ENCODE assay signal across 16 mouse cellular contexts in genomic region chr5:43554871-43555270, GRCm38 (mm10). TPM values are rescaled to one million over a fixed set of nuclear protein-coding genes. Genes with fewer than 3 reads are reported as not detected.
DNase-seq lines count a peak whose midpoint lies in the region; ATAC-seq and TF ChIP-seq lines count a peak whose summit lies in the region.
"Had no signal": no experiment of that assay in that cellular context is flagged by ENCODE, and none has a peak within 500 bp of the region (broad histone marks: within the 10 kb centered on the region; RNA-seq: fewer than 3 reads in every experiment).

No protein-coding gene starts in this region.

- no peak for ATAC-seq in forebrain, embryonic 14.5 days
- no peak for ATAC-seq in forebrain, embryonic 13.5 days
- ATAC-seq in midbrain, postnatal 0 days (ENCODE audit: low FRiP score), result no peak
- peak; percentile 25; the same call in 1 of the 2 replicates for ATAC-seq in kidney, embryonic 16.5 days (ENCODE audit: low FRiP score, low TSS enrichment)

- H3K36me3 ChIP-seq in forebrain, embryonic 14.5 days (ENCODE audit: control insufficient read depth, insufficient read depth, low read length), result no peaks in the 10 kb centered on the region
- H3K36me3 ChIP-seq in forebrain, embryonic 13.5 days (ENCODE audit: poor library complexity, severe bottlenecking), result no peaks in the 10 kb centered on the region
- H3K36me3 ChIP-seq in midbrain, postnatal 0 days (ENCODE audit: insufficient read depth, low read length), result no peaks in the 10 kb centered on the region
- no peaks in the 10 kb centered on the region for H3K36me3 ChIP-seq in midbrain, embryonic 10.5 days
- no peaks in the 10 kb centered on the region for H3K36me3 ChIP-seq in kidney, embryonic 16.5 days (ENCODE audit: insufficient read depth, low read length)
- H3K36me3 ChIP-seq: forebrain, embryonic 12.5 days; limb, embryonic 13.5 days; neural tube, embryonic 13.5 days had no signal

- peak; percentile 13 for DNase-seq in forebrain, embryonic 14.5 days (ENCODE audit: low spot score)
- peak; percentile 20 for DNase-seq in midbrain, postnatal 0 days (ENCODE audit: low spot score)
- no peak for DNase-seq in midbrain, embryonic 10.5 days (ENCODE audit: low spot score)
- DNase-seq in skeletal muscle tissue, adult 2 months (ENCODE audit: low read depth, low spot score), result peak; percentile 9
- DNase-seq in urinary bladder, postnatal 14 days (ENCODE audit: low spot score), result no peak
- DNase-seq in left cerebral cortex, adult 9 months (ENCODE audit: low spot score in 2 of 2), result no peak
- DNase-seq: cerebellum, postnatal 25 days; layer of hippocampus, adult 9-11 months; thymus, postnatal 14 days had no signal

- TF ChIP-seq CTCF in midbrain, postnatal 0 days (IDR thresholded peaks at IDR 0.05), result no peak

- no peak overlapping the region for H3K27ac ChIP-seq in forebrain, embryonic 14.5 days (ENCODE audit: low read depth, low read length)
- no peak overlapping the region for H3K27ac ChIP-seq in forebrain, embryonic 13.5 days
- H3K27ac ChIP-seq in midbrain, postnatal 0 days (ENCODE audit: low read depth, low read length), result no peak overlapping the region
- H3K27ac ChIP-seq in midbrain, embryonic 10.5 days (replicated peaks), result no peak overlapping the region
- H3K27ac ChIP-seq in kidney, embryonic 16.5 days (ENCODE audit: low read length), result peak overlapping the region; percentile 63; the same call in 1 of the 2 replicates
- H3K27ac ChIP-seq: forebrain, embryonic 12.5 days; limb, embryonic 13.5 days; neural tube, embryonic 13.5 days had no signal

- no peak overlapping the region for H3K4me3 ChIP-seq in forebrain, embryonic 14.5 days (ENCODE audit: low read depth, low read length)
- no peak overlapping the region for H3K4me3 ChIP-seq in forebrain, embryonic 13.5 days
- no peak overlapping the region for H3K4me3 ChIP-seq in midbrain, postnatal 0 days (ENCODE audit: low read depth, low read length)
- no peak overlapping the region for H3K4me3 ChIP-seq in midbrain, embryonic 10.5 days
- no peak overlapping the region for H3K4me3 ChIP-seq in kidney, embryonic 16.5 days (ENCODE audit: low read length)
- H3K4me3 ChIP-seq: forebrain, embryonic 12.5 days; limb, embryonic 13.5 days; megakaryocyte, embryonic 14.5 days; neural tube, embryonic 13.5 days had no signal

- H3K4me2 ChIP-seq in forebrain, embryonic 14.5 days (ENCODE audit: low read length), result no peak overlapping the region
- H3K4me2 ChIP-seq in forebrain, embryonic 13.5 days, result no peak overlapping the region
- H3K4me2 ChIP-seq in midbrain, postnatal 0 days (ENCODE audit: low read depth, low read length, poor library complexity, severe bottlenecking), result no peak overlapping the region
- no peak overlapping the region for H3K4me2 ChIP-seq in kidney, embryonic 16.5 days (replicated peaks; ENCODE audit: low read depth, low read length)
- H3K4me2 ChIP-seq: forebrain, embryonic 12.5 days; limb, embryonic 13.5 days; neural tube, embryonic 13.5 days had no signal

- no peaks in the 10 kb centered on the region for H3K27me3 ChIP-seq in forebrain, embryonic 14.5 days (replicated peaks; ENCODE audit: control insufficient read depth, insufficient read depth, low read length)
- no peaks in the 10 kb centered on the region for H3K27me3 ChIP-seq in forebrain, embryonic 13.5 days
- H3K27me3 ChIP-seq in midbrain, postnatal 0 days (ENCODE audit: insufficient read depth, low read length), result no peaks in the 10 kb centered on the region
- no peaks in the 10 kb centered on the region for H3K27me3 ChIP-seq in midbrain, embryonic 10.5 days (ENCODE audit: low read depth, poor library complexity, severe bottlenecking)
- H3K27me3 ChIP-seq in kidney, embryonic 16.5 days (ENCODE audit: insufficient read depth, low read length), result no peaks in the 10 kb centered on the region
- H3K27me3 ChIP-seq: forebrain, embryonic 12.5 days; limb, embryonic 13.5 days; megakaryocyte, embryonic 14.5 days; neural tube, embryonic 13.5 days had no signal

- no peaks in the 10 kb centered on the region for H3K4me1 ChIP-seq in forebrain, embryonic 14.5 days (ENCODE audit: control insufficient read depth, insufficient read depth, low read length)
- no peaks in the 10 kb centered on the region for H3K4me1 ChIP-seq in forebrain, embryonic 13.5 days
- H3K4me1 ChIP-seq in midbrain, postnatal 0 days (ENCODE audit: insufficient read depth, low read length), result no peaks in the 10 kb centered on the region
- peaks cover 8% of the 10 kb centered on the region for H3K4me1 ChIP-seq in midbrain, embryonic 10.5 days
- H3K4me1 ChIP-seq in kidney, embryonic 16.5 days (ENCODE audit: insufficient read depth, low read length), result peaks cover 26% of the 10 kb centered on the region
- H3K4me1 ChIP-seq: forebrain, embryonic 12.5 days; megakaryocyte, embryonic 14.5 days had no signal

- 10% methylated on average over 2 of the region's 2 CpGs for WGBS in forebrain, embryonic 14.5 days
- WGBS in forebrain, embryonic 13.5 days, result 7% methylated on average over 2 of the region's 2 CpGs
- 29% methylated on average over 2 of the region's 2 CpGs for WGBS in midbrain, postnatal 0 days
- 49% methylated on average over 2 of the region's 2 CpGs for WGBS in midbrain, embryonic 10.5 days
- 33% methylated on average over 2 of the region's 2 CpGs for WGBS in kidney, embryonic 16.5 days

- no peak overlapping the region for H3K9ac ChIP-seq in forebrain, embryonic 14.5 days (ENCODE audit: low read length)
- H3K9ac ChIP-seq in forebrain, embryonic 13.5 days, result no peak overlapping the region
- no peak overlapping the region for H3K9ac ChIP-seq in midbrain, postnatal 0 days (replicated peaks; ENCODE audit: low read length, poor library complexity, severe bottlenecking)
- H3K9ac ChIP-seq in kidney, embryonic 16.5 days (replicated peaks; ENCODE audit: low read length), result no peak overlapping the region
- H3K9ac ChIP-seq: forebrain, embryonic 12.5 days; limb, embryonic 13.5 days; neural tube, embryonic 13.5 days had no signal

- H3K9me3 ChIP-seq in forebrain, embryonic 14.5 days (replicated peaks; ENCODE audit: control insufficient read depth, low read length), result no peaks in the 10 kb centered on the region
- no peaks in the 10 kb centered on the region for H3K9me3 ChIP-seq in forebrain, embryonic 13.5 days (replicated peaks)
- no peaks in the 10 kb centered on the region for H3K9me3 ChIP-seq in midbrain, postnatal 0 days (ENCODE audit: low read length)
- H3K9me3 ChIP-seq in midbrain, embryonic 10.5 days (replicated peaks), result no peaks in the 10 kb centered on the region
- H3K9me3 ChIP-seq in kidney, embryonic 16.5 days (ENCODE audit: low read length), result no peaks in the 10 kb centered on the region
- H3K9me3 ChIP-seq: forebrain, embryonic 12.5 days; limb, embryonic 13.5 days; megakaryocyte, embryonic 14.5 days; neural tube, embryonic 13.5 days had no signal

RNA-seq across cellular contexts. Expression of gene C1qtnf7, which starts 39.5 kb away (rescaled TPM):
- 1.1 and 1.8 TPM in 2 replicates for polyA plus RNA-seq in forebrain, embryonic 14.5 days (2014; fragmentation: Nextera tagmentation; extraction: Ambion mirVana)
- 0.58 and 0.67 TPM in 2 replicates for polyA plus RNA-seq in forebrain, embryonic 13.5 days (2015; fragmentation: Nextera tagmentation; extraction: Ambion mirVana)
- 1.0 and 1.2 TPM in 2 replicates for total RNA-seq in midbrain, postnatal 0 days (2014; rRNA removed)
- 1.1 and 1.5 TPM in 2 replicates for polyA plus RNA-seq in midbrain, postnatal 0 days (2015; fragmentation: Nextera tagmentation; extraction: Ambion mirVana)
- polyA plus RNA-seq in midbrain, embryonic 10.5 days (2016; fragmentation: Nextera tagmentation; extraction: Ambion mirVana), result 0.12 and 0.41 TPM in 2 replicates
- 5.4 and 8.5 TPM in 2 replicates for polyA plus RNA-seq in kidney, embryonic 16.5 days (2015; fragmentation: Nextera tagmentation; extraction: Ambion mirVana)
- total RNA-seq: hematopoietic stem cell, adult 5-6 weeks had no signal

Comparison
In these comparisons a context has a peak if more than half of its experiments do, and no peak if none do; other contexts are left out.
1. DNase-seq: peak in forebrain, embryonic 14.5 days (single experiment), midbrain, postnatal 0 days (single experiment) and skeletal muscle tissue, adult 2 months (single experiment); none in midbrain, embryonic 10.5 days (single experiment), urinary bladder, postnatal 14 days (single experiment) and left cerebral cortex, adult 9 months (0 of 2).